Mouse (Mus musculus): ENCODE results near the gene Sptbn4.
"Not testable (repeated sequence)": the region's sequence is repeated elsewhere in the genome, so short reads cannot be mapped to it uniquely, and the experiment has no call there.

Gene Sptbn4

GRCm38 (mm10) chr7:27447419-27448286 lies at the start of gene Sptbn4, which contains the start of gene Blvrb:
Sptbn4 (minus strand) TSS chr7:27447686.
Blvrb (plus strand) TSS chr7:27447978.
- DNase-seq: peak; percentile 99

GRCm38 (mm10) chr7:27494659-27495367 lies 47.3 kb upstream of the Sptbn4 start:
- DNase-seq: not testable (repeated sequence)

GRCm38 (mm10) chr7:27493450-27493849 lies 46.0 kb upstream of the Sptbn4 start:
- no peak for DNase-seq

DNA sequence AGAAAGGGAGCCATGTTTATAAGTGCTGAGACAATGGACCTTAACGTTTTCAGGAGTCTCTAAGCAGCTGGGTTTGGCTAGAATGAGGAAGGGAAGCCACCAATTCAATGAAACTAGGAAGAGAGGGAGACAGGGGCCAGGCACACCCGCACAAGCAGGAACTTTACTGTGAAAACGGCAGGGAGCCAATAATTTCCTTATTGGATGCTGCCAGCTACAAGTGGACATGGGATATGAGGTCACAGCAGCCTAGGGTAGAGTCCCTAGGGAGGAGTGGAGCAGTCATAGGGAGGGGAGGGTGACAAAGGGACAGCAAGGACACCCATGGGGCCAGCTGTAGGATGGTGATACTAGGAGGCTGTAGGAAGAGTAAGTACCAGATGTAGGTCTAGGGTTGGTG lies 45.5 kb upstream of the Sptbn4 start:
- DNase-seq: no peak

DNA sequence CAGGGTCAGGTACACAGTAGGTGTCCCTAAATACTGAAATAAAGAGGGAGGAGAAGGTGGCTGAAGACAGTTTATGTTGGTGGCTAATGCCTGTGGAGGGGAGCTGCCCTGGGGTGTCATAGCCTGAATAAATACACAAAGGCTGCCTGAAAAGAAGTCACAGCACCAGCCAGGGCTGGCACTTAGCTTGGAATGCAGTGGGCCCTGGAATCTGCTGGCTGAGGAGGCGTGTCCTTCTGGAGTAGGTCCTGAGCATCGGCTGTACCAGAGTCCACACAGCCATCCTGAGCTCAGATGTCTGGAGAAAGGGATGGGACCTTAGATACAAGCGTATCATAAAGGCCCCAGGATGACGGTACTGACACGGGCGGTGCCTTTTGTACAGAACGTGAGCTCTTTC lies 44.4 kb upstream of the Sptbn4 start:
- peak; percentile 47 to 48 for DNase-seq

- peak; percentile 97 to 98 for DNase-seq
These were observed 43.2 kb upstream of the Sptbn4 start for GRCm38 (mm10) chr7:27490543-27491329.

DNA sequence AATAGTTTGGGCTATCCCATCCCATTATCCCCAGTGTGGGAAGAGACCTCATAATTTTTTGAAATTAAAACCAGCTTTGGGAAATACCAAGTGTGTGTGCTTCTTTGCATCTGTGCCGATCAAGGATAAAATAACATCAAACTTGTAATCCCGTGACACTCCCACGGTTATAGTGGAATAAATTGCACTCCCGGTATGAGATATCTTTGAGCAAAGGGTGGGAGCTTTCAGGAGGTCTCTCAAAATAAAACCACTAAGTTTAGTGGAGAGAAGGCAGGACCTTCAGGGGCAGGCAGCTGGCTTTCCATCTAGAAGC lies 42.7 kb upstream of the Sptbn4 start:
- DNase-seq: no peak

DNA sequence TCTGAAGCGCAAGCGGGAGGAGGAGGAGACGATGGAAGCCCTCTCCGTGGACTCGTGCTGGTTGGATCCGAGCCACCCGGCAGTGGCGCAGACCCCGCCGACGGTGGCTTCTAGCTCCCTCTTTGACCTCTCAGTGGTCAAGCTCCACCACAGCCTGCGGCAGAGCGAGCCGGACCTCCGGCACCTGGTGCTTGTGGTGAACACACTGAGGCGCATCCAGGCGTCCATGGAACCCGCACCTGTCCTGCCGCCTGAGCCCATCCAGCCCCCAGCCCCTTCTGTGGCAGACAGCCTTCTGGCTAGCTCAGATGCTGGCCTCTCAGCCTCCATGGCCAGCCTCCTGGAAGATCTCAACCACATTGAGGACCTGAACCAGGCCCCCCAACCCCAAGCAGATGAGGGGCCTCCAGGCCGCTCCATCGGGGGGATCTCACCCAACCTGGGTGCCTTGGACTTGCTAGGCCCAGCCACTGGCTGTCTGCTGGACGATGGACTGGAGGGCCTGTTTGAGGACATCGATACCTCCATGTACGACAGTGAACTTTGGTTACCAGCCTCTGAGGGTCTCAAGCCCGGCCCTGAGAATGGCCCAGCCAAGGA lies 41.9 kb upstream of the Sptbn4 start:
- DNase-seq: peak in 1 of 2 experiments; percentile 35

DNA sequence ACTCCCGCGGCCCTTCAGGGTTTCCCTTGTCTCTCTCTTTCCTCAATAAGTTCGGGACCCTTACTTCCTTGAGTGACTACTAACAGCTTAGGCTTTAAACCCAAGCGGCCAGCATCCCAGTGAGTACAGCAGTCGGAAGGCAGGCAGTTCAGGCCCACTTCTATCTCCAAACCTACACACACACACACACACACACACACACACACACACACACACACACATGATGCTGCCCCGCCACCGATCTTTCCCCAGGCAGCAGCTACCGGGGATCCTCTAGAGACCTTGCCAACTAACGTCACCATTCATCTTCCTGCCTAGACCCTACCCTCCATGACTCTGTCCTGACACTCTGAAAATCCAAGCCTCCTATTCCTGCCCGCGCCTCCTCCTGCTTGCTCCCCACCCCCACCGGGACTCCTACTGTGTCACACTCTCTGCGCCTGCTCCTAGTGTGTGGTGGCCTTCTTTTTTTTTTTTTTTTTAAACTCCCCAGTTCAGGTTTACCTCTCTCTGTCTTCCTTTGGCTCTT lies 40.3 kb upstream of the Sptbn4 start:
- peak; percentile 82 to 90 for DNase-seq

DNA sequence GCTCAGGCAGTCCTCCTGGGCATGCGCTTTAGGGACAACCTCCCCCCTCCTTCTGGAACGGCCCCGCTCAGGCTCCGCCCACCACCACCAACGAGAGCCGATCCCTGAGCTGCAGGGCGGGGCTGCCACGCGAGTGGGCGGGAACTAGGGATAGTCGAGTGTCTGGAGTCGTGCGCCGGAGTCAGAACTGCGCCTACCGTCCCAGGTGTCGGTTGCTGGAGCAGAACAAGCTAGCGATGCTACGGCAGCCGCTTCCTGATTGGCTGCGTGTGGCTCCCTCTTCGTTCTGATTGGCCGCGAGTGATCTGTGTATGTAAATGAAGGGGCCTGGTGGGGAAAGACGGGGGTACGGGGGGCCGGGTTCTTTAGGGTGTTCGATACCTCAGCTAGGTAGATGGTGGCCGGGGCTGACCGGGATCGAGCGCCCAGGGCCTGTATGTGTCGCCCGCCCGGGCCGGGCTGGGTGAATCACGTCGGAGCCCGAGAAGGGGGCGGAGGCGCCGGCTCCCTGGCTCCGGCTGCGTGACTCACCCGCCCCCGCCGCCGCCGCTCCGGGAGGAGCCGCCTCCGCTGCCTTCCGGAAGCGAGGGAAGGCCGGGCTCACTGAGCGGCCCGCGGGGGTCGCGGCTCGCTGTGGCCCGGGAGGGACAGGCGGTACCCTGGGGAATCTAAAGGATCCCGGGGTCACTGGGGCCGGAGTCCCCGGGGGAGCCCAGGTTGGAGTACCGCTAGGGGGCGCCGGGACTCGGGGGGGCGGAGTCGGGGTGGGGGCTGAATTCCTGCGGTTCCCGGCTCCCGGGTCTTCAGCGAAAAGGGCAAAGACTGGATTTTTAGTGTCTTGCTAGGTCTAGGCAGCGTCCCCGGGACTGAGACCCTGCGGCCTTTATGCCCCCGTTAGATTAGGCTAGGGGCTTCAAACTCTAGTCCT lies 39.5 kb upstream of the Sptbn4 start, which contains the start of gene Sertad1:
Sertad1 (plus strand) TSS at position 141 of the 928 bp plus-strand sequence.
- DNase-seq: peak; percentile 100

DNA sequence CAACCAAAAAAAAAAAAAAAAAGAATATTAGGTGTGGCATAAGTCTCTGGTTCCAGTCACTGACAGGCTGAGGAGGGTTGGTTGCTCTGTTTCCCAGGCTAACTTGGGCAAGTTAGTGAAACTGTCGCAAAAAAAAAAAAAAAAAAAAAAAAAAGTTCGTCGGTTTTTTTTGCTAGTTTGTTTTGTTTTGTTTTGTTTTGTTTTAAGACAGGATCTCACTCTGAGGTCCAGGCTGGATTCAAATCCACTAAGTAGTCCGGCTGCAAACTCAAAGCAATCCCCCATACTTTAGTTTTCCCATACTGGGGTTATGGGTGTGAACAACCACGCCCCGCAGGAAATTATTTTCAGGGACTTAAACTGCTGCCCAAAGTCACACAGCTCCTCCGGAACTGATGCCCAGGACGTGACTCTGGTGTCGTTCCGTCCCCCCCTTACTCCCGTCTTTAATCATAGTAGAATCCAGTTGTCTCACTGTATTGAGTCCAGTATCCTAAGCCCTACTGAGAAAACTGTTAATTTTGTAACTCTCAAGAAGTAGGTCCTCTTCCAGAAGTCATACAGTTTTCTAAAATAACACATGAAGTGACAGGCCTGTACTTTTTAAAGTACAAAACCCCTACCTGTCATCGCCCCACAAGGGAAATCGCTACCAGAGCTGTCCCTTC lies 38.8 kb upstream of the Sptbn4 start:
- DNase-seq: peak; percentile 54 to 66

GRCm38 (mm10) chr7:27483860-27484259 lies 36.4 kb upstream of the Sptbn4 start:
- DNase-seq: no peak

- DNase-seq: peak; percentile 96 to 97
These were observed 34.1 kb upstream of the Sptbn4 start for GRCm38 (mm10) chr7:27481627-27481969.

DNA sequence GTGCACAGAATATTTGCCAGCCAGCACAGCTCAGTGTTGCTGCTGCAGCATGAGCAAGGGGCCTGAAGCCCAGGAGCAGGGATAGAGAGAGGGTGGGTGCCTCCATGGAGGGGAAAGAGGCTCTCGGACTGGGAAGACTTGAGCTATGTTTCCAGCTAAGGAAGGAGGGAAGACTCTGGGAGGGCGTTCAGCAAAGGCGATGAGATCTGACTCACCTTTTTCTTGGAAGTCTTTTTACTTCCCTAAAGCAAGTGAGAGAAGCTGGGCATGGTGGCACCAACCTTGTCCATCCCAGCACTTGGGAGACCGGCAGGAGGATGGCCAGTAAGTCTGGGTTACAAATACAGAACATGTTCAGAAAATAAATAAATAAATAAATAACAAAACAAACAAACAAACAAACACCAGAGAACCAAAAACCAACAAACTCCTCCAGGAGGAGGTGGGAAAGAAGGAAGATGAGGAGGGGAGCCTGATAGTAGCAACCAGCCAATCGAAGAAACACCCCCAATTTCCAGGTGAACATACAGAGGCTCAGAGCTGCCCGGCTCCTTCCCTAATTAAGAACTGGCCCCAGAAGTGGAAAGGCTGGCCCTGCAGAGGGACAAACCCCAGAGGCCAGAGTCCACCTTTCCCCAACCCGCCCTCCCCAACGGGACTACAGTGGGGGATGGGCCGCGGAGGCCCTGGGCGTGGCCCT lies 33.6 kb upstream of the Sptbn4 start:
- no peak for DNase-seq

DNA sequence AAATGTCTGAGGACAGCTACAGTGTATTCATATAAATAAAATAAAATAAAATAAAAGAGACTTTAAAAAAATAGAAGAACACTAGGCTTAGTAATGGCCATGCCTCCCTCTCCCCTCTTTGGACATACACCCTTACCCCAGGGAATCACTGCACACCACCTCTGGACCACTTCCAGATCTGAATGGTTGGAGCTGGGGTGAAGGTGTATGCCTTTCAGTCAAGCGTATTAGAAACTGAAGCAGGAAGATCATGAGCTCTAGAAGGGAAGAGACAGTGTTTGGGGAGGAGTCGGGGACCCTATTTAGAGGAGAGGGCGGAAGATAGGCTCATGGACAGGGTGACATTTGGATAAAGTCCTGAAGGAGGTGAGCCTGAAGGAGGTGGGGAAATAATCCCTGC lies 33.0 kb upstream of the Sptbn4 start:
- peak in 1 of 2 experiments; percentile 49 for DNase-seq

- peak; percentile 66 to 79 for DNase-seq
These were observed 32.3 kb upstream of the Sptbn4 start for GRCm38 (mm10) chr7:27479750-27480149.

DNA sequence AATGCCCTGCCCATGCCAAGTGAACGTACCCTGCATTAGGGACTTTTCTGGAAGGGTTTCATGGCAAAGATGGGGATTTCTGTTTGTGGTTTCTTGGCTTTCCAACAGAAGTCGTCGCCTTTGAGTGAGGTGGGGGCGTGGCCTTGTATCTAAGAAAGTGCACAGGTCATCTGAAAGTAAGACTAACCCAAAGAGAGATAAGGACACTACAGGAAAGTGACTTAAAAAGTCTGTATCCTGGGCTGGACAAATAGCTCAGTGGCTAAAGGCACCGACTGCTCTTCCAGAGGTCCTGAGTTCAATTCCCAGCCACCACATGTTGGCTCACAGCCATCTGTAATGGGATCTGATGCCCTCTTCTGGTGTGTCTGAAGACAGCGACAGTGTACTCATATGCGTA lies 31.1 kb upstream of the Sptbn4 start:
- DNase-seq: no peak

DNA sequence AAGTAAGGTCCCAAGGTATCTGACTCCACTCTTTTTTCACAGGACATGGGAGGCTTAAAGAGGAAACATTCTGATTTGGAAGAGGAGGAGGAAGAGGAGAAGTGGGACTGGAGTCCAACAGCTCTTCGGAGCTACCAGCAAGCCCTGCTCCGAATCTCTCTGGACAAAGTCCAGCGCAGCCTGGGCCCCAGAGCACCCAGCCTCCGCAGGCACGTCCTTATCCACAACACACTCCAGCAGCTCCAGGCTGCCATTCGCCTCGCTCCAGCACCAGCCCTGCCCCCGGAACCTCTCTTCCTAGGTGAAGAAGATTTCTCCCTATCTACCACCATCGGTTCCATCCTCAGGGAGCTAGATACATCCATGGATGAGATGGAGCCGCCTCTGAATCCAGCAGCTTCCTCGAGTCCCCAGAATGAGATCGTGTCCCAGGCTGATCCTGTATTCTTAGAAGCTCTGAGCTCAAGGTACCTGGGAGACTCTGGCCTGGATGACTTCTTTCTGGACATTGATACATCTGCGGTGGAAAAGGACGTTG lies 28.7 kb upstream of the Sptbn4 start:
- peak; percentile 71 to 77 for DNase-seq

DNA sequence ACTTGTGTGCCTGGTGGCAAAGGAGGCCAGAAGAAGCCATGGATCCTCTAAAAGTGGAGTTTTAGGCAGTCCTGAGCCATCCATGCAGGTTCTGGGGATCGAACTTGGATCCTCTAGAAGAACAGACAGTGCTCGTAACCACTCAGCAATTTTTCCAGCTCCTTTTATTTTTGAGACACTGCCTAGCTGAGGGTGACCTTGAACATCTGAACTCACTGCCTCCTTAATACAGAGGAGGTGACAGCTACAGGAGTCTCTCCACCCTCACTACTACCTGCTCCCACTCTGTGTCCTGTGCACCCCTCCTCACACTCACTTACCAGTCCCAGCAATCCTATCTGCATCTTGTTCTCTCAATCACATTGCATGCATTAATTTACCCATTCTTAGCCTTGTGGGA lies 28.1 kb upstream of the Sptbn4 start:
- no peak for DNase-seq

DNA sequence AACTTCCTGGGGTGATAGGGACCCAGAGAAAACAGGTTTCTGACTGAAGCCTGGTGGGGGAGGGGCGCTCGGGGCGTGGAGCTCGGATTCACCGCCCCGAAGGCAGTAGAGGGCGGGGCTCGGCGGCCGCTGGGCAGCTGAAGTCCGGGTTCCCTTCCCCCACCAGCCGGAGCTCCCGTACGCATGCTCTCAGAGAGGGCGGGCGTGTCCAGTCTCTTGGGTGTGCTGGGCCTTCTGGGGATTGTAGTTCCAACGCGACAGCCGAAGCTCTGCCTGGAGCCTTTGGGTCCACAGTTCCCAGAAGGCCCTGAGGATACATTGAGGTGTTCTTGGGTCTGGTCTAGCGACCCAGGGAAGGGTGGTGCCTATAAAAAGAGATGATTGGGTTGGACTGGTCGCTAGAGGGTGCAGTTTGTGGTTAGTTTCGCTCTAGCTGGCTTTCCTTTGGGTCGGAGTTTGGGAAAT lies 27.0 kb upstream of the Sptbn4 start:
- peak; percentile 100 for DNase-seq
